Comparison of ENCODE assay signal across 9 mouse cellular contexts in the genomic region with DNA sequence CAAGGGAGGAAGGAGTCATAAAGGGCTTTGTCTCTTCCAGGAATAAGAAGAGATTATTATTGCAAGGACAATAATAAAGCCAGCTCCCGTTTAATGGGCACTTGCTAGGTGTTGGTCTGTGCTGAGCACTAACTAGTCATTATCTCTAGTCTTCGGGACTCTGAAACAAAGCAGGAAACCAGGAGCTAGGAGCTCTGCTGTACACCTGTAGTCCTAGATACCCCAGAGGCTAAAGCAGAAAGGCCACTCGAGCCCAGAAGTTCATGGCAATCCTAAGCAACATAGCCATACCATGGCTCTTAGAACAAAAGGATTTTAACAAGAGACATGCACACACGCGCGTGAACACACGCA. TPM values are rescaled to one million over a fixed set of nuclear protein-coding genes. Genes with fewer than 3 reads are reported as not detected.
DNase-seq lines count a peak whose midpoint lies in the region; ATAC-seq and TF ChIP-seq lines count a peak whose summit lies in the region.
"Had no signal": no experiment of that assay in that cellular context is flagged by ENCODE, and none has a peak within 500 bp of the region (broad histone marks: within the 10 kb centered on the region; RNA-seq: fewer than 3 reads in every experiment).

No protein-coding gene starts in this region.

- H3K36me3 ChIP-seq in kidney, adult 2 months (ENCODE audit: control insufficient read depth, insufficient read depth, low read length) = no peaks in the 10 kb centered on the region
- H3K36me3 ChIP-seq in embryonic facial prominence, embryonic 15.5 days = no peaks in the 10 kb centered on the region
- no peaks in the 10 kb centered on the region for H3K36me3 ChIP-seq in limb, embryonic 10.5 days
- no peaks in the 10 kb centered on the region for H3K36me3 ChIP-seq in neural tube, embryonic 13.5 days

- peaks cover 10% of the 10 kb centered on the region; the same call in 1 of the 2 replicates for H3K4me1 ChIP-seq in kidney, adult 2 months (ENCODE audit: control insufficient read depth, insufficient read depth, low read length)
- peaks cover 22% of the 10 kb centered on the region for H3K4me1 ChIP-seq in embryonic facial prominence, embryonic 15.5 days
- H3K4me1 ChIP-seq in limb, embryonic 10.5 days = peaks cover 24% of the 10 kb centered on the region
- peaks cover 12% of the 10 kb centered on the region; the same call in 1 of the 2 replicates for H3K4me1 ChIP-seq in neural tube, embryonic 13.5 days (replicated peaks)

- H3K27ac ChIP-seq in kidney, adult 2 months (ENCODE audit: insufficient read depth, low read depth, low read length) = peak overlapping the region; percentile 70
- peak overlapping the region; percentile 59 for H3K27ac ChIP-seq in embryonic facial prominence, embryonic 15.5 days (replicated peaks)
- peak overlapping the region; percentile 71 for H3K27ac ChIP-seq in limb, embryonic 10.5 days
- H3K27ac ChIP-seq in neural tube, embryonic 13.5 days (replicated peaks) = no peak overlapping the region

- TF ChIP-seq CTCF in kidney, adult 2 months (conservative IDR thresholded peaks at IDR 0.05; ENCODE audit: insufficient read depth, insufficient read length, low read depth, low read length) = no peak

- no peak overlapping the region for H3K9ac ChIP-seq in embryonic facial prominence, embryonic 15.5 days
- peak overlapping the region; percentile 55; the same call in 1 of the 2 replicates for H3K9ac ChIP-seq in neural tube, embryonic 13.5 days

- WGBS in kidney, adult 2 months = 39% methylated on average over 7 of the region's 7 CpGs
- WGBS in embryonic facial prominence, embryonic 15.5 days = 39% methylated on average over 7 of the region's 7 CpGs
- 44% methylated on average over 7 of the region's 7 CpGs for WGBS in limb, embryonic 10.5 days
- WGBS in neural tube, embryonic 13.5 days = 51% methylated on average over 7 of the region's 7 CpGs

- ATAC-seq in embryonic facial prominence, embryonic 15.5 days (ENCODE audit: insufficient number of reproducible peaks, low FRiP score, low TSS enrichment, low read depth) = 0 out of 2 replicates have a peak, but pooled peaks have one; percentile 29
- ATAC-seq in neural tube, embryonic 13.5 days (ENCODE audit: low read depth) = no peak
- no peak for ATAC-seq in megakaryocyte-erythroid progenitor cell, adult 5-6 weeks (replicated peaks; ENCODE audit: low FRiP score, low TSS enrichment, poor library complexity, severe bottlenecking)

- DNase-seq in kidney, adult 2 months = no peak
- DNase-seq in kidney, postnatal 36 days = no peak
- no peak for DNase-seq in limb, embryonic 10.5 days (ENCODE audit: low spot score)
- no peak for DNase-seq in thymus, postnatal 14 days
- no peak for DNase-seq in gastrocnemius, postnatal 25 days
- DNase-seq: right cerebral cortex, postnatal 4 days had no signal

- H3K27me3 ChIP-seq in kidney, adult 2 months (replicated peaks; ENCODE audit: control insufficient read depth, insufficient read depth, low read length) = no peaks in the 10 kb centered on the region
- no peaks in the 10 kb centered on the region for H3K27me3 ChIP-seq in embryonic facial prominence, embryonic 15.5 days
- peaks cover 32% of the 10 kb centered on the region for H3K27me3 ChIP-seq in limb, embryonic 10.5 days (ENCODE audit: low read depth, poor library complexity, severe bottlenecking)
- H3K27me3 ChIP-seq in neural tube, embryonic 13.5 days = peaks cover 26% of the 10 kb centered on the region

- H3K9me3 ChIP-seq in embryonic facial prominence, embryonic 15.5 days (replicated peaks) = no peaks in the 10 kb centered on the region
- no peaks in the 10 kb centered on the region for H3K9me3 ChIP-seq in limb, embryonic 10.5 days (replicated peaks)
- H3K9me3 ChIP-seq in neural tube, embryonic 13.5 days = no peaks in the 10 kb centered on the region

- no peak for TF ChIP-seq POLR2A in kidney, adult 2 months (IDR thresholded peaks at IDR 0.05; ENCODE audit: low read depth, low read length)

- H3K4me2 ChIP-seq in embryonic facial prominence, embryonic 15.5 days (replicated peaks) = peak overlapping the region; percentile 50
- H3K4me2 ChIP-seq in neural tube, embryonic 13.5 days = peak overlapping the region; percentile 49

- H3K4me3 ChIP-seq in kidney, adult 2 months (ENCODE audit: insufficient read depth, low read depth, low read length) = no peak overlapping the region
- H3K4me3 ChIP-seq in embryonic facial prominence, embryonic 15.5 days (replicated peaks) = peak overlapping the region; percentile 28
- peak overlapping the region; percentile 46 for H3K4me3 ChIP-seq in limb, embryonic 10.5 days
- peak overlapping the region; percentile 20 for H3K4me3 ChIP-seq in neural tube, embryonic 13.5 days

RNA-seq across cellular contexts. Expression of gene Supt4a, which starts 27.1 kb away (rescaled TPM):
- polyA plus RNA-seq in kidney, adult 2 months (2012; rRNA removed) = 96.9 and 135 TPM in 2 replicates
- 158 and 165 TPM in 2 replicates for polyA plus RNA-seq in embryonic facial prominence, embryonic 15.5 days (2015; fragmentation: Nextera tagmentation; extraction: Ambion mirVana)
- polyA plus RNA-seq in limb, embryonic 10.5 days (2016; fragmentation: Nextera tagmentation; extraction: Ambion mirVana) = 187 and 191 TPM in 2 replicates
- 165 and 166 TPM in 2 replicates for polyA plus RNA-seq in neural tube, embryonic 13.5 days (2015; fragmentation: Nextera tagmentation; extraction: Ambion mirVana)
- 146 and 192 TPM in 2 replicates for total RNA-seq in megakaryocyte-erythroid progenitor cell, adult 5-6 weeks (2014; fragmentation: Nextera tagmentation)
- 55.2 and 75.2 TPM in 2 replicates for total RNA-seq in megakaryocyte-erythroid progenitor cell, adult 5-6 weeks (2017)
- total RNA-seq in gastrocnemius, postnatal 25 days (2021) = 10 to 100 TPM; 31.6 to 31.7 TPM

RNA-seq across cellular contexts. Expression of gene Rnf43, which starts 47.7 kb away (rescaled TPM):
- 4.0 and 4.6 TPM in 2 replicates for polyA plus RNA-seq in kidney, adult 2 months (2012; rRNA removed)
- 8.7 and 9.2 TPM in 2 replicates for polyA plus RNA-seq in embryonic facial prominence, embryonic 15.5 days (2015; fragmentation: Nextera tagmentation; extraction: Ambion mirVana)
- 1.9 and 2.2 TPM in 2 replicates for polyA plus RNA-seq in limb, embryonic 10.5 days (2016; fragmentation: Nextera tagmentation; extraction: Ambion mirVana)
- 0.59 and 0.68 TPM in 2 replicates for polyA plus RNA-seq in neural tube, embryonic 13.5 days (2015; fragmentation: Nextera tagmentation; extraction: Ambion mirVana)
- total RNA-seq in megakaryocyte-erythroid progenitor cell, adult 5-6 weeks (2014; fragmentation: Nextera tagmentation) = 4.2 and 7.0 TPM in 2 replicates
- total RNA-seq in megakaryocyte-erythroid progenitor cell, adult 5-6 weeks (2017) = 1.4 and 3.1 TPM in 2 replicates
- total RNA-seq in gastrocnemius, postnatal 25 days (2021) = under 1 TPM in 1 of 2 experiments, not detected in 1; 0.40 TPM

RNA-seq across cellular contexts. Expression of gene Tspoap1, which starts 50.1 kb away (rescaled TPM):
- polyA plus RNA-seq in kidney, adult 2 months (2012; rRNA removed) = 3.1 and 4.2 TPM in 2 replicates
- 4.0 and 5.9 TPM in 2 replicates for polyA plus RNA-seq in embryonic facial prominence, embryonic 15.5 days (2015; fragmentation: Nextera tagmentation; extraction: Ambion mirVana)
- 0.74 and 2.9 TPM in 2 replicates for polyA plus RNA-seq in limb, embryonic 10.5 days (2016; fragmentation: Nextera tagmentation; extraction: Ambion mirVana)
- polyA plus RNA-seq in neural tube, embryonic 13.5 days (2015; fragmentation: Nextera tagmentation; extraction: Ambion mirVana) = 24.9 and 27.0 TPM in 2 replicates
- 5.5 and 20.3 TPM in 2 replicates for total RNA-seq in megakaryocyte-erythroid progenitor cell, adult 5-6 weeks (2014; fragmentation: Nextera tagmentation)
- 3.5 and 5.4 TPM in 2 replicates for total RNA-seq in megakaryocyte-erythroid progenitor cell, adult 5-6 weeks (2017)
- total RNA-seq in gastrocnemius, postnatal 25 days (2021) = under 1 TPM in 1 of 2 experiments, not detected in 1; 0.08 TPM
